Mouse (Mus musculus) testis, adult 2 months (tissue): Measurements from ENCODE around the gene Smc1b. TPM values are rescaled to one million over a fixed set of nuclear protein-coding genes. Genes with fewer than 3 reads are reported as not detected.

Experiments
- H3K27ac ChIP-seq: fragments of 200-500 bp; 2 replicates; pipeline ENCODE4 v1.5.1; 2012; ENCODE audit warnings: low read depth, low read length; ENCODE audit not compliant: control insufficient read depth, insufficient read depth
- H3K27me3 ChIP-seq: fragments of 200-500 bp; 2 replicates; pipeline ENCODE4 v1.6.1; 2012; ENCODE audit warnings: mild to moderate bottlenecking, low read length, moderate library complexity; ENCODE audit not compliant: control insufficient read depth, insufficient read depth
- H3K36me3 ChIP-seq: fragments of 200-500 bp; 2 replicates; pipeline ENCODE4 v1.6.1; 2012; ENCODE audit warnings: mild to moderate bottlenecking, low read length; ENCODE audit not compliant: control insufficient read depth, insufficient read depth
- H3K4me1 ChIP-seq: fragments of 200-500 bp; 2 replicates; pipeline ENCODE4 v1.6.1; 2012; ENCODE audit warnings: low read length; ENCODE audit not compliant: control insufficient read depth, insufficient read depth
- H3K4me3 ChIP-seq: fragments of 200-500 bp; 2 replicates; pipeline ENCODE4 v1.5.1; 2012; ENCODE audit warnings: low read depth, mild to moderate bottlenecking, low read length, moderate library complexity, mixed read lengths; ENCODE audit not compliant: control insufficient read depth
- CTCF ChIP-seq: fragments of 200-500 bp; IDR thresholded peaks from 2 replicates; pipeline ENCODE4 v1.5.1; 2012; ENCODE audit warnings: low read depth, mild to moderate bottlenecking, inconsistent platforms, low read length, moderate library complexity; ENCODE audit not compliant: control insufficient read depth, insufficient read depth, insufficient replicate concordance
- POLR2A ChIP-seq: fragments of 200-500 bp; IDR thresholded peaks from 2 replicates; pipeline ENCODE4 v1.6.1; 2012; ENCODE audit warnings: low read depth, mild to moderate bottlenecking, inconsistent platforms, low read length, moderate library complexity; ENCODE audit not compliant: control insufficient read depth
- polyA plus RNA-seq: library from polyadenylated mRNA; depleted of rRNA; stranded (reverse); fragments of >200 nt; gene quantifications from 2 replicates; pipeline ENCODE4 v1.2.3, GENCODE M21; 2012

Gene Smc1b
- polyA plus RNA-seq, 1 experiment, result 25.1 TPM

- Histone ChIP-seq H3K4me1 (no peaks in the 10 kb centered on the region; the same call in 1 of the 2 replicates), H3K4me3 (no peak overlapping the region), H3K36me3 (peaks cover 5% of the 10 kb centered on the region), H3K27ac (no peak overlapping the region), H3K27me3 (no peaks in the 10 kb centered on the region)
- TF ChIP-seq POLR2A, result no peak
- no peak for TF ChIP-seq CTCF
Measured at GRCm38 (mm10) chr15:85047865-85048264, 83.9 kb downstream of the Smc1b start.

GRCm38 (mm10) chr15:85046230-85046950, 85.4 kb downstream of the Smc1b start:
- Histone ChIP-seq H3K4me3 (no peak overlapping the region), H3K27me3 (no peaks in the 10 kb centered on the region), H3K27ac (no peak overlapping the region), H3K4me1 (no peaks in the 10 kb centered on the region; the same call in 1 of the 2 replicates), H3K36me3 (peaks cover 5% of the 10 kb centered on the region)
- TF ChIP-seq POLR2A (no peak), CTCF (no peak)

DNA sequence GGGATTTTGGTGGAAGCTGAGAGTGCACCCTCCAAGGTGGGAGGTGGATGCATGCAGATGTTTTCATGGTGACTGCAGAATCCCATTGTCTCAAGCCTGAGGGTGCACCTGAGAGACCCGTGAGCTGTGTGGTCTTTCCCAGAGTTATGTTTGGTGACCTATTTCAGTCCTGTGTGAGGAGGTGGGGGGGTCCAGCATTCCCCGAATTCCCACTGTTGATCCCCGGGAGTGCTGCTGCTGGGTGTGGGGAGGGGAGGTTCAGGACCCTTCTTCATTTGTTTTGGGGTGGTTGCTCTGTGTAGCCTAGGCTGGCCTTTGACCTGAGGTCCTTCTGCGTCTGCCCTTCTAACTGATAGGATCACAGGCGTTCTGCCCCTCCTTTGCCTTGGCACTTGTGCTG, 88.0 kb downstream of the Smc1b start:
- Histone ChIP-seq H3K4me3 (no peak overlapping the region), H3K27ac (no peak overlapping the region), H3K4me1 (peaks cover 2% of the 10 kb centered on the region; the same call in 1 of the 2 replicates), H3K27me3 (no peaks in the 10 kb centered on the region), H3K36me3 (peaks cover 3% of the 10 kb centered on the region; the same call in 1 of the 2 replicates)
- TF ChIP-seq CTCF (no peak), POLR2A (no peak)

- Histone ChIP-seq H3K27me3 (no peaks in the 10 kb centered on the region), H3K36me3 (peaks cover 3% of the 10 kb centered on the region; the same call in 1 of the 2 replicates), H3K4me3 (no peak overlapping the region), H3K27ac (peak overlapping the region; percentile 60), H3K4me1 (peaks cover 4% of the 10 kb centered on the region; the same call in 1 of the 2 replicates)
- TF ChIP-seq CTCF (no peak), POLR2A (no peak)
Measured at GRCm38 (mm10) chr15:85043116-85043515, 88.6 kb downstream of the Smc1b start.

DNA sequence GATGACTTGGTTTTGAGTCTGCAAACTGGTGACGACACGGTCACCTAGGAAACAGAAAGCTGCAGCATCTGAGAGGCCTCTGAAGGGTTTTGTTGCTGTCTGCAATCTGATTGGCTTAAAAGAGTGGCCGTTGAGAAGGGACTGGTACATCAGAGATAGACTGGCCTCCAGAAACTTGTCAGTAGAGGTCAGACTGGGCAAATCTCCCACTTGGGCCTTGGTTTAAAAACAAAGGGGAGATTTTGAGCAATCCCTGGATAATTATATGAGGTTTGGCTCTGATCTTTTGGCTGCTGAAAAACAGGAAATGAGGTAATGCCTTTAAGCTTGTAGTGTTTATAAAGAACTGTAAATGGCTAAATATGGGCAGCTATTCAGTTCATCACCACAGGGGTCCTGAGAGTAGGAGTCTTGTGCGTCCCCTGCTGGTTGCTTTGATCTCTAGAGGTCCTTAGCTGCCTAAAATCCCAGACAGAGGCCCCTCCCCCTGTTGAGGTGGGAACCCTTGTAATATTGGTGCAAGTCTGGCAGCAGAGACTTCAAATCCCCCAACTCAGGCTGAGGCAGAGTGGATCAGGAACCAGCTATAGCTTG, 89.3 kb downstream of the Smc1b start:
- Histone ChIP-seq H3K36me3 (peaks cover 3% of the 10 kb centered on the region; the same call in 1 of the 2 replicates), H3K27me3 (no peaks in the 10 kb centered on the region), H3K4me1 (peaks cover 7% of the 10 kb centered on the region), H3K27ac (peak overlapping the region; percentile 60), H3K4me3 (no peak overlapping the region)
- TF ChIP-seq CTCF, result no peak
- no peak for TF ChIP-seq POLR2A

DNA sequence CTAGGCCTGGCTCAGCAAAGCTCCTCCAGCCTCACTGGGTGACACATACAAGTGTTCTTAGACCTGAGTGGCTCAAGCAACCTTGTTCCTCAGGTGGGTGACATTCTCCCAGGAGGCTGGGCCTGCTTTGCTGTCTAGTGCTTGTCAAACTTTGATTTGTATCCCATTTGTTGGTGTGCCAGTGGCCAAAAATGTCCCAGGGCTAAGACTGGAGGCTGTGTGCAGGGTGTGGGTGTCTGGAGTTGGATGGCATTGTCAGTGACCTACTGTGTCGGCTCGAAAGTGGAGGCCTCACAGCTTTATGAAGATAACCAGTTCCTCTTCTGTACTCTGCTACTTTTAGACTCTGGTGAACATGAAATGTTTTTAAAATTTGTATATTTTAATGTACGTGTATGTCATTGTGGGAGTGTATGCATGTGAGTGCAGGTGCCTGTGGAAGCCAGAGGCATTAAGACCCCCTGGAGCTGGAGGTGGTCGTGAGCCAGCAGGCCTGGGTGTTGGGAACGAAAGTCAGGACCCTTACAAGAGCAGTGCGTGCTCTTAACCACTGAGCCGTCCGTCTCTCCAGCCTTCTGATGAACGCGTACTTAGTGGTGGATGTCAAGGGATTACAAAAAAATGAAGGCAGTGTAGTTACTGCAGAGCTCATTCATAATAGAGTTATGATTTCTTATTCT, 90.1 kb downstream of the Smc1b start:
- no peaks in the 10 kb centered on the region for H3K27me3 ChIP-seq
- no peak overlapping the region for H3K27ac ChIP-seq
- 0 out of 2 replicates have a peak, but pooled peaks have one; percentile 15 for TF ChIP-seq POLR2A
- no peak for TF ChIP-seq CTCF
- no peak overlapping the region for H3K4me3 ChIP-seq
- H3K36me3 ChIP-seq, result peaks cover 3% of the 10 kb centered on the region; the same call in 1 of the 2 replicates
- peaks cover 9% of the 10 kb centered on the region for H3K4me1 ChIP-seq

GRCm38 (mm10) chr15:85037343-85037690, 94.4 kb downstream of the Smc1b start:
- Histone ChIP-seq H3K27ac (peak overlapping the region; percentile 84), H3K36me3 (no peaks in the 10 kb centered on the region), H3K4me1 (peaks cover 18% of the 10 kb centered on the region), H3K4me3 (peak overlapping the region; percentile 89), H3K27me3 (no peaks in the 10 kb centered on the region)
- TF ChIP-seq CTCF, result no peak
- TF ChIP-seq POLR2A, result no peak
